Mouse (Mus musculus): ENCODE measurements around the gene Krtap3-2. TPM values are rescaled to one million over a fixed set of nuclear protein-coding genes. Genes with fewer than 3 reads are reported as not detected.

The Krtap3-2 gene
- polyA plus RNA-seq, 1 experiment from 2014 or later, result not detected

DNA sequence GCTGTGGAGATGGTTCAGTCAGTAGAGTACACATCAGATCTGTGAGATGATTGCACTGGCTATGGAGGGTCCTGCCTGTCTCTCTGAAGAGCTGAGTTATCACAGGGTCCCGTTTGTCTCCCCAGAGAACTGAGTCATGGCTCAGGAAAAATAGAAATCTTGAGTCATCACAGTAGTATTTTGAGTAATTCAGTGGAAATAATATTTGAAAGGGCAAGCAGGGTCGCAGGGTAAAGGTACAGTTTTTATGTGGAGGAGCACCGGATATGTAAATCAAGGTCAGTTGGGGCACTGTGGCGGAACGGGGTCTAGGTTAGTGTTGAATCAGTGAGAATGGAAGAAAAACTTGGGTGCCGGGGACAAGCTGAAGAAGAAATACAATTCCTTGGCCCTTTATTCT is 5.9 kb upstream of the Krtap3-2 start:
- no peak for ATAC-seq (ENCODE audit: low FRiP score)
- H3K4me3 ChIP-seq (replicated peaks), result no peak overlapping the region
- no peak overlapping the region for H3K9ac ChIP-seq (replicated peaks)
- no peak overlapping the region for H3K27ac ChIP-seq (replicated peaks)
- no peak overlapping the region for H3K4me2 ChIP-seq
- H3K36me3 ChIP-seq, result no peaks in the 10 kb centered on the region
- H3K9me3 ChIP-seq (replicated peaks), result no peaks in the 10 kb centered on the region
- H3K27me3 ChIP-seq (replicated peaks), result no peaks in the 10 kb centered on the region
- WGBS, result 80% methylated on average over 6 of the region's 6 CpGs
- no peaks in the 10 kb centered on the region for H3K4me1 ChIP-seq

- H3K36me3 ChIP-seq, result no peaks in the 10 kb centered on the region
- no peaks in the 10 kb centered on the region for H3K9me3 ChIP-seq (replicated peaks)
- ATAC-seq (ENCODE audit: low FRiP score), result no peak
- 93% methylated on average over 9 of the region's 9 CpGs for WGBS
- H3K4me1 ChIP-seq, result no peaks in the 10 kb centered on the region
- no peak within 1 kb of the TSS for H3K4me3 ChIP-seq (replicated peaks)
- H3K9ac ChIP-seq (replicated peaks), result no peak within 1 kb of the TSS
- no peaks in the 10 kb centered on the region for H3K27me3 ChIP-seq (replicated peaks)
- H3K27ac ChIP-seq (replicated peaks), result no peak within 1 kb of the TSS
- H3K4me2 ChIP-seq, result no peak within 1 kb of the TSS
Observed at GRCm38 (mm10) chr11:99559366-99559765, 2.7 kb upstream of the Krtap3-2 start, which contains the start of gene Gm11939. Gene Gm11939, minus strand, starts transcription at chr11:99559466.

- Histone ChIP-seq H3K4me1 (no peaks in the 10 kb centered on the region), H3K9me3 (replicated peaks) (no peaks in the 10 kb centered on the region), H3K4me3 (replicated peaks) (no peak overlapping the region), H3K36me3 (no peaks in the 10 kb centered on the region), H3K27ac (replicated peaks) (no peak overlapping the region), H3K4me2 (no peak overlapping the region), H3K27me3 (replicated peaks) (no peaks in the 10 kb centered on the region), H3K9ac (replicated peaks) (no peak overlapping the region)
- 86% methylated on average over 3 of the region's 3 CpGs for WGBS
- no peak for ATAC-seq (ENCODE audit: low FRiP score)
Observed at GRCm38 (mm10) chr11:99557976-99558745, 1.5 kb upstream of the Krtap3-2 start.

DNA sequence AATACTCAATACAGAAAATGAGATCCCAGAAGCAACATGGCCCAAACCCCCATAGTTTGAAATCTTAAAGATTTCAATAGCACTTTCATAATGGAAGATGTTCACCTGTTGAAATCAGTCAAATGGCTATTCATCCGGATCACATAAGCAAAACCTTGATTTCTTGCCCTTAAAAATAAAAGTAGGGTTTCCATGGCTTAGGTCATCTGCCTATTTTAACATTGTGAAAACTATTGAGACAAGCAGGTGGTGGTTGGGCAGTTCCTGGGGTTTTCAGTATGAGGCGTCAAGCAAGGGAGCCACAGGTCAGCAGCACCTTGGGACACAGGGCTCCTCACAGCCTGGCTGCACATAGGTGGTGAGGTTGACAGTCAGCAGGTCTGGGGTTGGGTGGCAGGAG is 458 bp downstream of the Krtap3-2 start:
- WGBS, result 94% methylated on average over 2 of the region's 2 CpGs
- Histone ChIP-seq H3K9ac (replicated peaks) (no peak overlapping the region), H3K36me3 (no peaks in the 10 kb centered on the region), H3K4me3 (replicated peaks) (no peak overlapping the region), H3K4me1 (no peaks in the 10 kb centered on the region), H3K4me2 (no peak overlapping the region), H3K27ac (replicated peaks) (no peak overlapping the region), H3K9me3 (replicated peaks) (no peaks in the 10 kb centered on the region), H3K27me3 (replicated peaks) (no peaks in the 10 kb centered on the region)
- no peak for ATAC-seq (ENCODE audit: low FRiP score)

GRCm38 (mm10) chr11:99550765-99551164 is 5.9 kb downstream of the Krtap3-2 start, which contains the start of gene Krtap3-3:
Gene Krtap3-3, minus strand, starts transcription at chr11:99550865.
- no peaks in the 10 kb centered on the region for H3K4me1 ChIP-seq
- 30% methylated on average over 4 of the region's 4 CpGs for WGBS
- no peak for ATAC-seq (ENCODE audit: low FRiP score)
- no peaks in the 10 kb centered on the region for H3K27me3 ChIP-seq (replicated peaks)
- no peak within 1 kb of the TSS for H3K9ac ChIP-seq (replicated peaks)
- no peaks in the 10 kb centered on the region for H3K36me3 ChIP-seq
- H3K9me3 ChIP-seq (replicated peaks), result no peaks in the 10 kb centered on the region
- H3K27ac ChIP-seq (replicated peaks), result no peak within 1 kb of the TSS
- no peak within 1 kb of the TSS for H3K4me2 ChIP-seq
- no peak within 1 kb of the TSS for H3K4me3 ChIP-seq (replicated peaks)

GRCm38 (mm10) chr11:99547892-99548291 is 8.8 kb downstream of the Krtap3-2 start:
- no peak for ATAC-seq (ENCODE audit: low FRiP score)
- Histone ChIP-seq H3K36me3 (no peaks in the 10 kb centered on the region), H3K27ac (replicated peaks) (no peak overlapping the region), H3K27me3 (replicated peaks) (no peaks in the 10 kb centered on the region), H3K4me2 (no peak overlapping the region), H3K9ac (replicated peaks) (no peak overlapping the region), H3K4me3 (replicated peaks) (no peak overlapping the region), H3K4me1 (no peaks in the 10 kb centered on the region), H3K9me3 (replicated peaks) (no peaks in the 10 kb centered on the region)

GRCm38 (mm10) chr11:99539721-99540120 is 16.9 kb downstream of the Krtap3-2 start:
- no peak overlapping the region for H3K27ac ChIP-seq (replicated peaks)
- H3K4me2 ChIP-seq, result peak overlapping the region; percentile 1; the same call in 1 of the 2 replicates
- H3K9me3 ChIP-seq (replicated peaks), result no peaks in the 10 kb centered on the region
- 66% methylated on average over 9 of the region's 9 CpGs for WGBS
- no peak overlapping the region for H3K4me3 ChIP-seq (replicated peaks)
- no peaks in the 10 kb centered on the region for H3K36me3 ChIP-seq
- no peak overlapping the region for H3K9ac ChIP-seq (replicated peaks)
- H3K27me3 ChIP-seq (replicated peaks), result no peaks in the 10 kb centered on the region
- no peaks in the 10 kb centered on the region; the same call in 1 of the 2 replicates for H3K4me1 ChIP-seq
- ATAC-seq (ENCODE audit: low FRiP score), result no peak

DNA sequence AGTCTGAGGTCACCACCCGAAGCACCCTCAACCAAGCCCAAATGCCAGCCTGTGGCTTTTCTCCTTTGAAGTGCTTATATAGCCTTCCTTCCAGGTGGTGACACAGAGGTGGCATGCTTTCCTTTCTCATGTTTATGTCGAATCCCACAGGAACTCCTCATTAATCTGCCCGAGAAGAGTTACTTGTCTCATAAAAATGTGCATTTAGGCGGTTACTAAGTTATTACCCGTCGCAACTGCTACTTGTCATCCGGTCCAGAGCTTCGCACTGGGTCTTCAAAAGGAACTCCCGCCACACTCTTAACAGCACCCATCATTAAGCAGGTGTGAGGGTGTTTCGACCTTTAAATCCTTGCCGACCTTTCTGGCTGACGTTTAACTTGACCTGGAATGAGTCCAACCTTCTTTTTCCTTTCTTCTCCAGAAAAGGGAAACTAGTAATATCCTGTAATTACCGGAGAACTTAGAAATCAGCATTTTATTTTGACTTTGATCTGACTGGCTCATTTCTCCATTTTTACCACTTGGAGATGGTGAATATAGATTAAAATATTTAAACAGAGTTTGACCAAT is 35.3 kb downstream of the Krtap3-2 start, which contains the start of gene Krt39:
Krt39 (minus strand) TSS at position 51 of the 573 bp plus-strand sequence.
- Histone ChIP-seq H3K36me3 (no peaks in the 10 kb centered on the region), H3K9me3 (replicated peaks) (no peaks in the 10 kb centered on the region), H3K4me1 (no peaks in the 10 kb centered on the region)

DNA sequence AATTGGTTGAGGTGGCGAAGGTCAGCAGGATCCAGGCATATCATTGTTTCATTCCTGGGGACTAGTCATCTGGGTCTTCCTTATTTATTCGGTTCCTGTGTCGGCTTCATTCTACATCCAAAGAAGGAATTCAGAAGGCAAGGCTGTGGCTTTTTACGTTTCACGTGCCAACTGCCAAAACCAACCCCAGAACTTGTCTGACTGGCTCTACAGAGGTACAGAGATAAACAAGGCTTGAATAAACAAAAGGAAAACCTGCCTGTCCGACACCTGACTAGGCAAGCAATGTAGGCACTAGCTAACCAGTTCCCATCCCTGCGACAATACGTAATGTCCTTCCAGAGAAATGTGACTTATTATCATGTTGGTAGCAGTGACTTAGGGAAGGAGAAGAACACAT is 42.6 kb downstream of the Krtap3-2 start:
- H3K9me3 ChIP-seq (replicated peaks), result no peaks in the 10 kb centered on the region
- no peak overlapping the region for H3K4me3 ChIP-seq (replicated peaks)
- no peak overlapping the region for H3K9ac ChIP-seq (replicated peaks)
- H3K27ac ChIP-seq (replicated peaks), result no peak overlapping the region
- H3K27me3 ChIP-seq (replicated peaks), result no peaks in the 10 kb centered on the region
- no peaks in the 10 kb centered on the region for H3K4me1 ChIP-seq
- no peak overlapping the region for H3K4me2 ChIP-seq
- no peak for ATAC-seq (ENCODE audit: low FRiP score)
- H3K36me3 ChIP-seq, result no peaks in the 10 kb centered on the region
- WGBS, result 90% methylated on average over 8 of the region's 8 CpGs

More for the DNA sequence above, 35.3 kb downstream of the Krtap3-2 start, which contains the start of gene Krt39:
- 77% methylated on average over 13 of the region's 13 CpGs for WGBS
- no peak for ATAC-seq (ENCODE audit: low FRiP score)
- Histone ChIP-seq H3K4me2 (no peak within 1 kb of the TSS), H3K9ac (replicated peaks) (no peak within 1 kb of the TSS), H3K4me3 (replicated peaks) (no peak within 1 kb of the TSS), H3K27ac (replicated peaks) (no peak within 1 kb of the TSS), H3K27me3 (replicated peaks) (no peaks in the 10 kb centered on the region)

Other genes with a start within 250 kb of the Krtap3-2 start
- gene Krt25, start 233.9 kb downstream of the Krtap3-2 start, polyA plus RNA-seq (2015; fragmentation: Nextera tagmentation; extraction: Ambion mirVana), result 0.61 and 0.77 TPM in 2 replicates
- 0.19 and 0.26 TPM in 2 replicates for gene Krt26, start 218.9 kb downstream of the Krtap3-2 start, polyA plus RNA-seq (2015; fragmentation: Nextera tagmentation; extraction: Ambion mirVana)
- 0.19 and 0.33 TPM in 2 replicates for gene Krt27, start 205.7 kb downstream of the Krtap3-2 start, polyA plus RNA-seq (2015; fragmentation: Nextera tagmentation; extraction: Ambion mirVana)
- 0.36 and 0.50 TPM in 2 replicates for gene Krt28, start 181.9 kb downstream of the Krtap3-2 start, polyA plus RNA-seq (2015; fragmentation: Nextera tagmentation; extraction: Ambion mirVana)
- 31.6 and 31.8 TPM in 2 replicates for gene Krt10, start 167.5 kb downstream of the Krtap3-2 start, polyA plus RNA-seq (2015; fragmentation: Nextera tagmentation; extraction: Ambion mirVana)
- 0.11 and 0.12 TPM in 2 replicates for gene Krt12, start 134.6 kb downstream of the Krtap3-2 start, polyA plus RNA-seq (2015; fragmentation: Nextera tagmentation; extraction: Ambion mirVana)
- 0.08 and 5.4 TPM in 2 replicates for gene Krt20, start 118.7 kb downstream of the Krtap3-2 start, polyA plus RNA-seq (2015; fragmentation: Nextera tagmentation; extraction: Ambion mirVana)
- 0.15 and 0.93 TPM in 2 replicates for gene Krt23, start 63.7 kb downstream of the Krtap3-2 start, polyA plus RNA-seq (2015; fragmentation: Nextera tagmentation; extraction: Ambion mirVana)
- not detected in 2 replicates for gene Krt39, start 35.5 kb downstream of the Krtap3-2 start, polyA plus RNA-seq (2015; fragmentation: Nextera tagmentation; extraction: Ambion mirVana)
- not detected in 2 replicates for gene Krt40, start 13.7 kb downstream of the Krtap3-2 start, polyA plus RNA-seq (2015; fragmentation: Nextera tagmentation; extraction: Ambion mirVana)
- gene Krtap3-3, start 6.0 kb downstream of the Krtap3-2 start, polyA plus RNA-seq (2015; fragmentation: Nextera tagmentation; extraction: Ambion mirVana), result not detected in 2 replicates
- not detected in 2 replicates for gene Gm11939, start 2.6 kb upstream of the Krtap3-2 start, polyA plus RNA-seq (2015; fragmentation: Nextera tagmentation; extraction: Ambion mirVana)
- gene Krtap3-1, start 9.8 kb upstream of the Krtap3-2 start, polyA plus RNA-seq (2015; fragmentation: Nextera tagmentation; extraction: Ambion mirVana), result 0.43 TPM in 1 of 2 replicates, not detected in the other
- not detected in 2 replicates for gene Krtap1-5, start 24.2 kb upstream of the Krtap3-2 start, polyA plus RNA-seq (2015; fragmentation: Nextera tagmentation; extraction: Ambion mirVana)
- gene Krtap1-4, start 26.8 kb upstream of the Krtap3-2 start, polyA plus RNA-seq (2015; fragmentation: Nextera tagmentation; extraction: Ambion mirVana), result not detected in 2 replicates
- gene Krtap1-3, start 34.5 kb upstream of the Krtap3-2 start, polyA plus RNA-seq (2015; fragmentation: Nextera tagmentation; extraction: Ambion mirVana), result not detected in 2 replicates
- not detected in 2 replicates for gene Krtap9-3, start 41.3 kb upstream of the Krtap3-2 start, polyA plus RNA-seq (2015; fragmentation: Nextera tagmentation; extraction: Ambion mirVana)
- gene Gm11938, start 46.5 kb upstream of the Krtap3-2 start, polyA plus RNA-seq (2015; fragmentation: Nextera tagmentation; extraction: Ambion mirVana), result not detected in 2 replicates
- gene Gm11937, start 53.3 kb upstream of the Krtap3-2 start, polyA plus RNA-seq (2015; fragmentation: Nextera tagmentation; extraction: Ambion mirVana), result not detected in 2 replicates
- gene Krtap2-4, start 58.0 kb upstream of the Krtap3-2 start, polyA plus RNA-seq (2015; fragmentation: Nextera tagmentation; extraction: Ambion mirVana), result not detected in 2 replicates
- gene Gm11562, start 63.6 kb upstream of the Krtap3-2 start, polyA plus RNA-seq (2015; fragmentation: Nextera tagmentation; extraction: Ambion mirVana), result not detected in 2 replicates
- not detected in 2 replicates for gene Krtap4-1, start 71.4 kb upstream of the Krtap3-2 start, polyA plus RNA-seq (2015; fragmentation: Nextera tagmentation; extraction: Ambion mirVana)
- gene Krtap4-2, start 78.2 kb upstream of the Krtap3-2 start, polyA plus RNA-seq (2015; fragmentation: Nextera tagmentation; extraction: Ambion mirVana), result not detected in 2 replicates
- gene Krtap4-7, start 87.2 kb upstream of the Krtap3-2 start, polyA plus RNA-seq (2015; fragmentation: Nextera tagmentation; extraction: Ambion mirVana), result not detected in 2 replicates
- gene Gm11555, start 93.4 kb upstream of the Krtap3-2 start, polyA plus RNA-seq (2015; fragmentation: Nextera tagmentation; extraction: Ambion mirVana), result not detected in 2 replicates
- gene Gm11563, start 102.1 kb upstream of the Krtap3-2 start, polyA plus RNA-seq (2015; fragmentation: Nextera tagmentation; extraction: Ambion mirVana), result not detected in 2 replicates
- not detected in 2 replicates for gene Krtap4-6, start 109.1 kb upstream of the Krtap3-2 start, polyA plus RNA-seq (2015; fragmentation: Nextera tagmentation; extraction: Ambion mirVana)
- gene Gm14190, start 133.9 kb upstream of the Krtap3-2 start, polyA plus RNA-seq (2015; fragmentation: Nextera tagmentation; extraction: Ambion mirVana), result not detected in 2 replicates
- not detected in 2 replicates for gene Gm14180, start 177.4 kb upstream of the Krtap3-2 start, polyA plus RNA-seq (2015; fragmentation: Nextera tagmentation; extraction: Ambion mirVana)
- gene Gm11595, start 216.1 kb upstream of the Krtap3-2 start, polyA plus RNA-seq (2015; fragmentation: Nextera tagmentation; extraction: Ambion mirVana), result not detected in 2 replicates
- gene Krtap4-8, start 223.9 kb upstream of the Krtap3-2 start, polyA plus RNA-seq (2015; fragmentation: Nextera tagmentation; extraction: Ambion mirVana), result not detected in 2 replicates
- gene Krtap4-9, start 228.3 kb upstream of the Krtap3-2 start, polyA plus RNA-seq (2015; fragmentation: Nextera tagmentation; extraction: Ambion mirVana), result not detected in 2 replicates
- not detected in 2 replicates for gene Gm11596, start 236.6 kb upstream of the Krtap3-2 start, polyA plus RNA-seq (2015; fragmentation: Nextera tagmentation; extraction: Ambion mirVana)
- gene Gm11569, start 242.1 kb upstream of the Krtap3-2 start, polyA plus RNA-seq (2015; fragmentation: Nextera tagmentation; extraction: Ambion mirVana), result not detected in 2 replicates
- gene Gm11554, start 247.6 kb upstream of the Krtap3-2 start, polyA plus RNA-seq (2015; fragmentation: Nextera tagmentation; extraction: Ambion mirVana), result not detected in 2 replicates